Mouse (Mus musculus) lung, embryonic 14.5 days (tissue): Measurements from ENCODE around the gene Gcm1. TPM values are rescaled to one million over a fixed set of nuclear protein-coding genes. Genes with fewer than 3 reads are reported as not detected.

Experiments
- ATAC-seq: fragments of 200-750 bp; cut with Nextera tagmentation; 2 replicates; pipeline ENCODE4 v1.8.0; 2017; ENCODE audit warnings: mild to moderate bottlenecking, moderate TSS enrichment, moderate library complexity; ENCODE audit not compliant: insufficient read depth
- DNase-seq: peaks from one replicate; pipeline ENCODE4 v3.0.0-alpha.2; 2015
- H3K27ac ChIP-seq: fragments of 300-500 bp; sonication (generic); 2 replicates; pipeline ENCODE4 v1.5.1; 2014; ENCODE audit warnings: low read depth, mild to moderate bottlenecking, moderate library complexity
- H3K27me3 ChIP-seq: fragments of 300-500 bp; sonication (generic); 2 replicates; pipeline ENCODE4 v1.6.1; 2014; ENCODE audit warnings: low read length, control low read depth; ENCODE audit not compliant: insufficient read depth
- H3K36me3 ChIP-seq: fragments of 300-500 bp; sonication (generic); 2 replicates; pipeline ENCODE4 v1.6.1; 2014; ENCODE audit warnings: control low read depth; ENCODE audit not compliant: insufficient read depth
- H3K4me1 ChIP-seq: fragments of 300-500 bp; sonication (generic); 2 replicates; pipeline ENCODE4 v1.6.1; 2014; ENCODE audit warnings: antibody characterized with exemption, control low read depth; ENCODE audit not compliant: insufficient read depth
- H3K4me2 ChIP-seq: fragments of 300-500 bp; sonication (generic); 2 replicates; pipeline ENCODE4 v1.6.1; 2014; ENCODE audit warnings: mild to moderate bottlenecking
- H3K4me3 ChIP-seq: fragments of 300-500 bp; sonication (generic); 2 replicates; pipeline ENCODE4 v1.5.1; 2014; ENCODE audit warnings: low read depth, low read length
- H3K9ac ChIP-seq: fragments of 300-500 bp; sonication (generic); 2 replicates; pipeline ENCODE4 v1.6.1; 2014
- H3K9me3 ChIP-seq: fragments of 300-500 bp; sonication (generic); 2 replicates; pipeline ENCODE4 v1.6.1; 2016; ENCODE audit warnings: low read depth, low read length, control low read depth
- CTCF ChIP-seq: IDR thresholded peaks from 2 replicates; pipeline ENCODE4 v1.5.1; 2016; ENCODE audit warnings: antibody characterized with exemption, low read depth
- WGBS: fragments of 180-500 bp; shearing (Covaris S2); extraction: QIAGEN DNeasy Blood & Tissue Kit; methylation state at CpG from one replicate; pipeline ENCODE4 v1.1.7; 2014; 5-methylcytosine and 5-hydroxymethylcytosine counted together
- polyA plus RNA-seq: library from polyadenylated mRNA; unstranded; fragments of >200 nt; fragmentation: Nextera tagmentation; extraction: Ambion mirVana; gene quantifications from 2 replicates; pipeline ENCODE4 v1.2.1, GENCODE M21; 2014

Gcm1 gene
- polyA plus RNA-seq, 1 experiment from 2014 or later: 0.47 TPM

GRCm38 (mm10) chr9:78045171-78045570, 6.6 kb upstream of the Gcm1 start:
- H3K27me3 ChIP-seq: no peaks in the 10 kb centered on the region
- no peak for TF ChIP-seq CTCF
- 26% methylated on average over 6 of the region's 6 CpGs for WGBS
- no peak overlapping the region for H3K4me3 ChIP-seq
- no peaks in the 10 kb centered on the region for H3K36me3 ChIP-seq
- H3K9me3 ChIP-seq: no peaks in the 10 kb centered on the region
- DNase-seq (peak; percentile 69), ATAC-seq (peak; percentile 85)
- no peak overlapping the region for H3K4me2 ChIP-seq
- H3K27ac ChIP-seq: peak overlapping the region; percentile 72; the same call in 1 of the 2 replicates
- H3K9ac ChIP-seq: no peak overlapping the region
- 0 out of 2 replicates have a peak, but pooled peaks cover 5% of the 10 kb centered on the region for H3K4me1 ChIP-seq

- Histone ChIP-seq H3K27ac (no peak overlapping the region), H3K36me3 (no peaks in the 10 kb centered on the region), H3K4me3 (no peak overlapping the region), H3K4me1 (0 out of 2 replicates have a peak, but pooled peaks cover 5% of the 10 kb centered on the region), H3K9me3 (no peaks in the 10 kb centered on the region), H3K4me2 (peak overlapping the region; percentile 31), H3K27me3 (no peaks in the 10 kb centered on the region), H3K9ac (no peak overlapping the region)
- DNase-seq: peak; percentile 44
- ATAC-seq: no peak
- TF ChIP-seq CTCF: no peak
- 40% methylated on average over 20 of the region's 20 CpGs for WGBS
Measured at GRCm38 (mm10) chr9:78046755-78047154, 5.0 kb upstream of the Gcm1 start.

GRCm38 (mm10) chr9:78050452-78050970, 1.2 kb upstream of the Gcm1 start:
- Histone ChIP-seq H3K9me3 (no peaks in the 10 kb centered on the region), H3K27ac (no peak overlapping the region), H3K9ac (no peak overlapping the region), H3K4me1 (0 out of 2 replicates have a peak, but pooled peaks cover under 1% of the 10 kb centered on the region), H3K27me3 (no peaks in the 10 kb centered on the region), H3K4me2 (no peak overlapping the region), H3K36me3 (no peaks in the 10 kb centered on the region), H3K4me3 (no peak overlapping the region)
- WGBS: 48% methylated on average over 5 of the region's 5 CpGs
- ATAC-seq: no peak
- no peak for TF ChIP-seq CTCF
- DNase-seq: no peak

GRCm38 (mm10) chr9:78053821-78054220, 2.1 kb downstream of the Gcm1 start:
- no peaks in the 10 kb centered on the region for H3K36me3 ChIP-seq
- H3K4me1 ChIP-seq: no peaks in the 10 kb centered on the region
- TF ChIP-seq CTCF: no peak
- ATAC-seq: no peak
- H3K9me3 ChIP-seq: no peaks in the 10 kb centered on the region
- no peaks in the 10 kb centered on the region for H3K27me3 ChIP-seq
- H3K4me3 ChIP-seq: no peak overlapping the region
- H3K4me2 ChIP-seq: no peak overlapping the region
- no peak overlapping the region for H3K27ac ChIP-seq
- DNase-seq: no peak
- 65% methylated on average over 8 of the region's 8 CpGs for WGBS
- no peak overlapping the region for H3K9ac ChIP-seq

- no peaks in the 10 kb centered on the region for H3K9me3 ChIP-seq
- no peaks in the 10 kb centered on the region for H3K4me1 ChIP-seq
- ATAC-seq (no peak), DNase-seq (no peak)
- H3K36me3 ChIP-seq: no peaks in the 10 kb centered on the region
- no peak overlapping the region for H3K27ac ChIP-seq
- no peak overlapping the region for H3K9ac ChIP-seq
- H3K4me2 ChIP-seq: no peak overlapping the region
- 76% methylated on average over 3 of the region's 3 CpGs for WGBS
- H3K27me3 ChIP-seq: no peaks in the 10 kb centered on the region
- no peak overlapping the region for H3K4me3 ChIP-seq
- no peak for TF ChIP-seq CTCF
Measured at GRCm38 (mm10) chr9:78054298-78054697, 2.6 kb downstream of the Gcm1 start.

GRCm38 (mm10) chr9:78059525-78060120, 7.9 kb downstream of the Gcm1 start:
- TF ChIP-seq CTCF: no peak
- Histone ChIP-seq H3K9me3 (no peaks in the 10 kb centered on the region), H3K4me1 (no peaks in the 10 kb centered on the region), H3K4me2 (no peak overlapping the region), H3K27ac (no peak overlapping the region), H3K27me3 (no peaks in the 10 kb centered on the region), H3K4me3 (no peak overlapping the region), H3K9ac (no peak overlapping the region), H3K36me3 (no peaks in the 10 kb centered on the region)
- ATAC-seq (no peak), DNase-seq (no peak)
- WGBS: 67% methylated on average over 16 of the region's 16 CpGs

GRCm38 (mm10) chr9:78062392-78062791, 10.7 kb downstream of the Gcm1 start:
- Histone ChIP-seq H3K27ac (no peak overlapping the region), H3K9me3 (no peaks in the 10 kb centered on the region), H3K27me3 (no peaks in the 10 kb centered on the region), H3K4me1 (no peaks in the 10 kb centered on the region), H3K4me2 (no peak overlapping the region), H3K36me3 (no peaks in the 10 kb centered on the region), H3K4me3 (no peak overlapping the region), H3K9ac (no peak overlapping the region)
- TF ChIP-seq CTCF: no peak
- no peak for ATAC-seq
- no peak for DNase-seq
- 76% methylated on average over 9 of the region's 9 CpGs for WGBS
